Mouse (Mus musculus) c-Kit-negative CD71-positive TER-119-positive erythroid progenitor cells, embryonic 14.5 days (primary cell): ENCODE measurements around the gene Rasa3.

Experiments used
- DNase-seq: peaks from one replicate; pipeline ENCODE4 v3.0.0-alpha.2; 2013; ENCODE audit warnings: low read depth, low spot score

Gene Rasa3

GRCm38 (mm10) chr8:13551574-13551830 lies 125.9 kb downstream of the Rasa3 start:
- DNase-seq: no peak

GRCm38 (mm10) chr8:13550718-13551573 lies 126.5 kb downstream of the Rasa3 start:
- no peak for DNase-seq

DNA sequence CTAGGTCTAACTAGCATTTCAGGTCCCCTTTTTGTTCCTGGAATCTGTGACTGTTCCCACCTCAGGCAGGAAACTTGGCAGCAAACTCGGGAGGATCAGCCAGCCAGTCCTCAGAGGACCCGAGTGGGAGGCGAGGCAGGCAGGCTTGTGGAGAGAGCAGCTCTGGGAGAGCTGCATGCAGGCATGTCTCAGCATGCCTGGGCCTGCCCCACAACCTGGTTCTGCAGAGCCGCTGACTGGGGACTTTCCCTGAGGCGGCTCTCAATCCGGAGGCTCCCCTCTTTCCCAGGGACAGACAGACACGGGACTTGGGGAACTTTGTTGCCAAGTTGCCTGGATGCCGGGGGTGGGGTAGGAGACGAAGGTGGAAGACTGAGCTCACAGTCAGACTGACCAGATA lies 128.6 kb downstream of the Rasa3 start:
- no peak for DNase-seq

DNA sequence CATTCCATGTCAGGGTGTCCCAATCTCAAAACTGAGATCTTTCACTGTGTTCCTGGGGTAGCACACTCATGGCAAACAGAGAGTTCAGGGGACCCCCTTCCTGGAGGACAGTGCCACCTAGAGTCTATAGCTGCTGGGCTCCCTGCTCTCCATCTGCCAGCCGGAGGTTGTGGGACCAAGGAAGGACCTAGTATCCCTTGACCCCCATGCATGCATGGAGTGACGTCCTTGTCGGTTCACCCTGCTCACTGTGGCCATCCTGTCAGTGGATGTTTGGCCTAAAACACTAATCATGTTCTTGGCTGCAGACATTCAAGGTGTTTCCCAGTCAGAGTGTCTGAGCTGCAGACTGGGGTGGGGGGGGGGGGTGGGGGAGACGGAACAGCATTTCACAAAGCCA lies 129.2 kb downstream of the Rasa3 start:
- DNase-seq: no peak

DNA sequence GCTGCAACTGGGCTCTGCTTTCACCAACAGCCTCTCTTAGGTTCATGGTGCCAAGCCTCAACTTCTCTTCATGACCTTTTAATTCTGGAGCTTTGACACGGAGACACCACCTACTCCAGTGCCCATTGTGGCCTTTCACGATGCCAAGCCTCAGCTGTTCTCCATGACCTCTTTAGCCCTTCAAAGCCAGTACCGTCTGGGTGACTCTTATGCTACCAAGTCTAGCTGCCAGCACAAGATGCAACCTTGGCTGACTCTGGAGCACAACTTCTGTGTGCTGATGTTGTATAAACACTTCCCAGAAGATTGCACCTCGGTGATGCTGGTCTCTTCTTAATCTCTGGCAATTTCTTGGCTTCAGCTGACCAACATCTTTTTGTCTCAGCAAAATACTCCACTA lies 131.0 kb downstream of the Rasa3 start:
- DNase-seq: no peak

DNA sequence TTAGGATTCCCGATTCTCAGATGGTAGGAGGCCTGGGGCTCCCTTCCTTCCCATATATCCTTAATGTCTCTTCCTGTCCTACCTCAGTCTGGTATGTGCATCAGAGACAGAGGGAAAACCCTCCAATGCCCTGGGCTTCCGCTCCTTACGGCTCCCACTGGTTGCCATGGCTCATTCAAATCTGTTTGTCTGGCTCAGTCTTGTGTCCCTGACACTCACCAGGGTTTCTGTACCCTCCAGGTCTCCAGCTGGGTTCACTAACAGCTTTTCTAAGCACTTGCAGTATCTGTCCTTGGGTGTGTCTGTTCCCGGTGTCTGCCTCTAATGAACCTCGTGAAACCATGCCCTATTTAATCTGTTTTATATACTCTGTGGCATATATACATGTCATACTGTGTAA lies 135.9 kb downstream of the Rasa3 start:
- no peak for DNase-seq

- no peak for DNase-seq
Observed at GRCm38 (mm10) chr8:13540122-13540521, 137.3 kb downstream of the Rasa3 start.

GRCm38 (mm10) chr8:13538821-13539220 lies 138.6 kb downstream of the Rasa3 start:
- no peak for DNase-seq

DNA sequence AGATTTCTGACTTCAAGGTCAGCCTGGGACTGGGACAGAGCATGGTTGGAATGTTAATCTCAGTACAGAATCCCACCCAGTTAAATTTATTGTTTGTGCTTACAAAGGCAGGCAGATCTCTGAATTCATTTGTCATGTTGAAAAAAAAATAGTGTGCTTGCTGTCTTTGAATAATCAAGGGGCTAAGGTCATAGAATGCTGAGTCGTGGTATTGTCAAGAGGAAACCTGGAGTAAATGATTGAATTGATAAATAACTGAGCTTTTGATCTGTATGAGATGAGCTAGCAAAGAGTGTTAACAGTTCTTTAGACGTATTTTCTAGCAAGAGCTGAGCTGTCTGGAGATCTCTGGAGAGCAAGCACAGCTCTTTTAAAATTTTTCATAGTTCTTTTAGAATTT lies 140.3 kb downstream of the Rasa3 start:
- DNase-seq: no peak

DNA sequence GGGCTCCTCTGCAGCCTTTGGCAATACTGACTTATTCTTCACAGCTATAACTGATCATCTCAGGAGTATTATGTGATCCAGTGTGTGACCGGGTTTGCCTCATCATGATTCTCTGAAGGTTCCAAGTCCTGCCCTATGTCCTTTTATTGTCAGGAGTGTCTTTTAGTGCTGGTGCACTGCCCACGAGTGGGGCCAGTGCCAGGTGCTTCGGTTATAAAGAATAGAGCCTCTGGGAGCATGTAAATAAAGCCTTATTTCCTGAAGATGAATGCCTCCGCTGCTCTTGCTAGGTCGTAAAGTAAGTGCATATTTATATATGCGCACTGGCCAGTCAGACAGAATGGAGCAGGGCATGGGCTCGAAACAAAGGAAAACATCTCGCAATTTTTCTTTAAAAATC lies 144.3 kb downstream of the Rasa3 start:
- DNase-seq: no peak

DNA sequence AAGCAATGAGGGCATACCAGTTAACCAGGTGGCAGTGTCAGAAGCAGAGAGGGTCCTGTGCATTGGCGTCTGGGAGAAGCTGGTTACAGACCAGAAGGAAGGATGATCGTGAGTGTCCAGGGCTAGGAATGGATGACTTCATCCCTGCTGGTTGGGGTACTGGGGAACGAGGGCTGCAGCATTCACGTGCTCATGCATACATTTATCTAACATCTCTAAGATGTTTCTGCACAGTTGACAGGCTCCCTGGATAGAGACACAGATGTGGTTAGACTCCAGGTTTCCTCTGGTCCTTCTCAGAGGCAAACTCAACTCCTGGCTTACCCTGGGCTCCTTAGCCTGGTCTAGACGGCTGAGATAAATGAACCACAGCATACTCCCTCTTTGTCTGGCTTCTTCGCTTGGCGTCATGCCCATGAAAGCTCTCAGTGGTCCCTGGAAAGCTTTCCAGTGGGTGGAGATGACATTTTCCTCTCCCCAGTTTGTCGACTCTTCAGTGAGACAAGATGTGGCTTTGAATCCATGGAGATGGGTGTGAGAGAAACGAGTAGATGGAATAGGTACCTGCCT lies 145.7 kb downstream of the Rasa3 start:
- no peak for DNase-seq

- no peak for DNase-seq
Observed at GRCm38 (mm10) chr8:13530941-13531340, 146.5 kb downstream of the Rasa3 start.

DNA sequence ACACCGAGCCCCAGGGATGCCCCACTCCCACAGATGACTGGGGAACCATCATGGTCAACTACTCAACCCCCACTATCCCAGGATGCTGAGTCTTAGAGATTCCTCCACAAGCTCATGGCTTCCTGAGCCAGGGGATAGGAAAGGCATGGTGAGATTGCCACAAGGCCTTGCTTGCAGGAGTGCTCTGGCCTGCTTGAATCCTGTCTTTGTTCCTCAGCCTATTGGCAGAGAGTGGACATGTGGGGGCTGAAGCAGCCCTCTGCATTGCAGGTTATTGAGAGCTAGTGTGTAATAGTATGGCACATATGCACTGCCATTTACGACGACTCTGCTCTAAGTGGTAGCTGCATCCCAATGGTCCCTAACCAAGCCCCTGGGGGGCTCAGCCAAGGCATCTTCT lies 147.0 kb downstream of the Rasa3 start:
- DNase-seq: no peak

GRCm38 (mm10) chr8:13529891-13530316 lies 147.5 kb downstream of the Rasa3 start:
- no peak for DNase-seq

GRCm38 (mm10) chr8:13529011-13529840 lies 148.2 kb downstream of the Rasa3 start:
- DNase-seq: no peak

- no peak for DNase-seq
Observed at GRCm38 (mm10) chr8:13521392-13521791, 156.0 kb downstream of the Rasa3 start.

GRCm38 (mm10) chr8:13520349-13520748 lies 157.1 kb downstream of the Rasa3 start:
- DNase-seq: no peak

DNA sequence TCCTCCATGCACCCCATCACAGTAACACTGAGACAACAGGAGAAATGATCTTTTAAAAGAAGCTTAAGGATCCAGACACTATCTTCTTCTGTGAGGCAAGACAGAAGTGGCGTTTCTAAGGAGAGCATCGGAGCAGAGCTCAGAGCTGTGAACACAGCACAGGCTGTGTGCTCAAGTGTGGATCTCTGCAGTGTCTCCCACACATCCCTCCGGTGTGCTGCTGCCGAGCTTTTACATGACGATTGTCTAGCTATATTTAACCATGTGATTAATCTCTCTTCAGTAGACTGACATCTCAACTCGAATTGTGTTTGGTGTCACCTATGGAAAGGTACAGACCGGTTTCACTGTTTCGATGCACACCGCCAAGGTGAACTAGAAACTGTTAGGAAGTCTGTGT lies 157.9 kb downstream of the Rasa3 start:
- no peak for DNase-seq

- no peak for DNase-seq
Observed at GRCm38 (mm10) chr8:13517284-13517781, 160.1 kb downstream of the Rasa3 start.
